Mouse (Mus musculus): ENCODE data around the gene Pcdh9. TPM values are rescaled to one million over a fixed set of nuclear protein-coding genes. Genes with fewer than 3 reads are reported as not detected.
A peak's percentile ranks its signal among the peaks of the same experiment; 100 is the strongest.

Gene Pcdh9
- total and polyA plus RNA-seq, 2 experiments: 0.01 to 0.37 TPM

- no peaks in the 10 kb centered on the region for H3K4me1 ChIP-seq (ENCODE audit: control insufficient read depth, insufficient read depth, low read length)
- WGBS: 75% methylated on average over 12 of the region's 12 CpGs
- no peak overlapping the region for H3K4me3 ChIP-seq (ENCODE audit: insufficient read depth, low read depth, low read length)
- H3K36me3 ChIP-seq (ENCODE audit: control insufficient read depth, insufficient read depth, low read length): no peaks in the 10 kb centered on the region
- H3K9ac ChIP-seq (ENCODE audit: low read depth, low read length): no peak overlapping the region
- no peak overlapping the region for H3K27ac ChIP-seq (replicated peaks; ENCODE audit: insufficient read depth, low read depth, low read length)
- DNase-seq (ENCODE audit: extremely low read depth, low read depth, low spot score): no peak
- no peaks in the 10 kb centered on the region for H3K27me3 ChIP-seq (ENCODE audit: control insufficient read depth, insufficient read depth, low read length)
- no peaks in the 10 kb centered on the region for H3K79me2 ChIP-seq (ENCODE audit: control insufficient read depth, insufficient read depth, low read length)
- TF ChIP-seq POLR2A (IDR thresholded peaks at IDR 0.05; ENCODE audit: extremely low read depth, insufficient read depth, low read length) (no peak), CTCF (IDR thresholded peaks at IDR 0.05; ENCODE audit: low read depth, low read length) (no peak)
These were observed 177.1 kb downstream of the Pcdh9 start for GRCm38 (mm10) chr14:93713250-93713935.

DNA sequence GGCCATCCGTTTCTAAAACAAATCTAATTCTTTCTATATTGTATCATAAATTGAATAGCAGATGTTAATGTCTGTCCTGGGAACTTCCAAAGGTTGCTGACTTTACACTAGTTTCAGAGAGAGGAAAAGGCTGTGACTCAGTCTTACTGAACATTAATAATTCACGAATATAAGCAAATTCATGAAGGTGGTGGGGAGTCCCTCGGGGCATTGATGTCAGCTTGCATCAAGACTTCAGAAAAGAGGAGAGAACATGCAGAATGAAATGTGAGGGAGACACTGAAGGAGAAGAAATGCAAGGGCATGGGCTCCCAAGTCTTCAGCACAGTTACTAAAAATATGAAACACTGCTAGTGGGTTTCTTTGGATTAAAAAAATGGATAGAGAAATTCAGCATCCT, 181.8 kb downstream of the Pcdh9 start:
- 66% methylated on average over 3 of the region's 3 CpGs for WGBS

DNA sequence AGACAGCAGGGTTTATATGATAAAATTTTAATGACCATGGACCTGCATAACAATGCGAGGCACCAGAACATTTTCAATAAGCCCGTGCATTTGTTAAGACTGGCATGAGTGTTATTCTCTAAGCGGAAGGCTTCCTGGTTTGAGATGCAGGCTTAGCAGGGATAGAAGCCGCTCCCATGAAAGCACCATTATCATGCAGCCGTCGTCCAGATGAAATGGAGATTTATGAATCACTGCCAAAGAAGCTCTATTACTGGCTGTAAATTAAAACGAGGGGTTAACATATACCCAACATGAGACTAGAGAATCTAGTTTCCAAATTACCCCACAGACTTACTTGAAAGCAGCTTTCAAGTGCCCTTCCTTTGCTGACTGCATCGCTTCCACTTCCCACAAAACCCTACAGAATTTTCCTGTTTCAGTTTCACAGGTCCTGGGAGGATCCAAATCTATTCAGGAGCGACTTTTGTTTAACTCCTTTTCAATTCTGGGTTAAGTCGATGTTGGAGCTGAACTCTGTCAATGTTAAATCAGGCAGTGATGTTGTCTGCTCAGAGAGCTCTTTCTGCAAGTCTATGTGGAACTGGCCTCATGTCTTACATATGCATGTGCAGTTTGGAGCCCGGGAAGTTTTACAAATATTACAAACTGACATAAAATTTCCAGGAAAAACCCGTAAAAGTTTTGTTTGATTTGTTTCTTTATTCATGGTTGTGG, 188.9 kb downstream of the Pcdh9 start:
- Histone ChIP-seq H3K36me3 (ENCODE audit: control insufficient read depth, insufficient read depth, low read length) (no peaks in the 10 kb centered on the region), H3K9ac (ENCODE audit: low read depth, low read length) (no peak overlapping the region), H3K27me3 (ENCODE audit: control insufficient read depth, insufficient read depth, low read length) (no peaks in the 10 kb centered on the region), H3K27ac (replicated peaks; ENCODE audit: insufficient read depth, low read depth, low read length) (no peak overlapping the region), H3K4me1 (ENCODE audit: control insufficient read depth, insufficient read depth, low read length) (peaks cover 2% of the 10 kb centered on the region; the same call in 1 of the 2 replicates), H3K4me3 (ENCODE audit: insufficient read depth, low read depth, low read length) (no peak overlapping the region), H3K79me2 (ENCODE audit: control insufficient read depth, insufficient read depth, low read length) (no peaks in the 10 kb centered on the region)
- WGBS: 62% methylated on average over 12 of the region's 12 CpGs
- no peak for TF ChIP-seq CTCF (IDR thresholded peaks at IDR 0.05; ENCODE audit: low read depth, low read length)
- no peak for TF ChIP-seq POLR2A (IDR thresholded peaks at IDR 0.05; ENCODE audit: extremely low read depth, insufficient read depth, low read length)
- DNase-seq (ENCODE audit: extremely low read depth, low read depth, low spot score): peak; percentile 4

More for the DNA sequence above, 181.8 kb downstream of the Pcdh9 start:
- DNase-seq (ENCODE audit: extremely low read depth, low read depth, low spot score): no peak
- TF ChIP-seq POLR2A (IDR thresholded peaks at IDR 0.05; ENCODE audit: extremely low read depth, insufficient read depth, low read length): no peak
- TF ChIP-seq CTCF (IDR thresholded peaks at IDR 0.05; ENCODE audit: low read depth, low read length): no peak
- Histone ChIP-seq H3K27ac (replicated peaks; ENCODE audit: insufficient read depth, low read depth, low read length) (no peak overlapping the region), H3K79me2 (ENCODE audit: control insufficient read depth, insufficient read depth, low read length) (no peaks in the 10 kb centered on the region), H3K9ac (ENCODE audit: low read depth, low read length) (no peak overlapping the region), H3K4me3 (ENCODE audit: insufficient read depth, low read depth, low read length) (no peak overlapping the region), H3K4me1 (ENCODE audit: control insufficient read depth, insufficient read depth, low read length) (peaks cover 2% of the 10 kb centered on the region; the same call in 1 of the 2 replicates), H3K36me3 (ENCODE audit: control insufficient read depth, insufficient read depth, low read length) (no peaks in the 10 kb centered on the region), H3K27me3 (ENCODE audit: control insufficient read depth, insufficient read depth, low read length) (no peaks in the 10 kb centered on the region)

DNA sequence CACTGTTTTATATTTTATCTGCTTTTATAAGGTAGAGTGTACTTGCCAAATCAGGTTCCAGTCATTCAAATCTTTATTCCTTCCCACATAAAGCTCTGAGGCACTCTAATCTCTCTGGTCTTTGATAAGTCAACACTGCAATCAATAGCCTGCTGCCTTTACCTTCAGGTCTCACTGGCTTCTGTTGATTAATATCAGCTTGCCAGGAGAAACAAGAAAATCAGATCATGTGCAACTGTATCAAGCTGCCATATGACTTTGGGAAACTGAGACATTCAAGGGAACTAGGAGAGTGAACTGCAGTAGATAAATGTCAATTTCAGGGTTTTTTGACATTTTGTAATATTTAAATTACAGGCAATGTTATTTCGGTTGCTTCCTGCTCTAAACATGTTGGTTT, 189.6 kb downstream of the Pcdh9 start:
- no peaks in the 10 kb centered on the region for H3K36me3 ChIP-seq (ENCODE audit: control insufficient read depth, insufficient read depth, low read length)
- H3K4me1 ChIP-seq (ENCODE audit: control insufficient read depth, insufficient read depth, low read length): peaks cover 2% of the 10 kb centered on the region; the same call in 1 of the 2 replicates
- no peaks in the 10 kb centered on the region for H3K27me3 ChIP-seq (ENCODE audit: control insufficient read depth, insufficient read depth, low read length)
- no peak overlapping the region for H3K9ac ChIP-seq (ENCODE audit: low read depth, low read length)
- H3K79me2 ChIP-seq (ENCODE audit: control insufficient read depth, insufficient read depth, low read length): no peaks in the 10 kb centered on the region
- DNase-seq (ENCODE audit: extremely low read depth, low read depth, low spot score): peak; percentile 50
- WGBS: 60% methylated on average over 1 of the region's 1 CpGs
- no peak overlapping the region for H3K4me3 ChIP-seq (ENCODE audit: insufficient read depth, low read depth, low read length)
- TF ChIP-seq CTCF (IDR thresholded peaks at IDR 0.05; ENCODE audit: low read depth, low read length): no peak
- TF ChIP-seq POLR2A (IDR thresholded peaks at IDR 0.05; ENCODE audit: extremely low read depth, insufficient read depth, low read length): no peak
- H3K27ac ChIP-seq (replicated peaks; ENCODE audit: insufficient read depth, low read depth, low read length): no peak overlapping the region

GRCm38 (mm10) chr14:93684641-93685040, 205.8 kb downstream of the Pcdh9 start:
- Histone ChIP-seq H3K4me3 (ENCODE audit: insufficient read depth, low read depth, low read length) (no peak overlapping the region), H3K79me2 (ENCODE audit: control insufficient read depth, insufficient read depth, low read length) (no peaks in the 10 kb centered on the region), H3K4me1 (ENCODE audit: control insufficient read depth, insufficient read depth, low read length) (no peaks in the 10 kb centered on the region), H3K27me3 (ENCODE audit: control insufficient read depth, insufficient read depth, low read length) (no peaks in the 10 kb centered on the region), H3K36me3 (ENCODE audit: control insufficient read depth, insufficient read depth, low read length) (no peaks in the 10 kb centered on the region), H3K9ac (ENCODE audit: low read depth, low read length) (no peak overlapping the region), H3K27ac (replicated peaks; ENCODE audit: insufficient read depth, low read depth, low read length) (no peak overlapping the region)
- WGBS: 28% methylated on average over 1 of the region's 1 CpGs
- DNase-seq (ENCODE audit: extremely low read depth, low read depth, low spot score): no peak
- TF ChIP-seq POLR2A (IDR thresholded peaks at IDR 0.05; ENCODE audit: extremely low read depth, insufficient read depth, low read length) (no peak), CTCF (IDR thresholded peaks at IDR 0.05; ENCODE audit: low read depth, low read length) (no peak)

All from liver, adult 2 months (tissue).